Mouse (Mus musculus): ENCODE results near the gene Btk.
A peak's percentile ranks its signal among the peaks of the same experiment; 100 is the strongest.
"Not testable (repeated sequence)": the region's sequence is repeated elsewhere in the genome, so short reads cannot be mapped to it uniquely, and the experiment has no call there.

Btk gene

GRCm38 (mm10) chrX:134580528-134581305 lies 2.7 kb downstream of the Btk start:
- no peak for DNase-seq

- DNase-seq: no peak
Measured at GRCm38 (mm10) chrX:134577896-134578295, 5.5 kb downstream of the Btk start.

- DNase-seq: no peak
Measured at GRCm38 (mm10) chrX:134566536-134567222, 16.7 kb downstream of the Btk start.

- DNase-seq: no peak
Measured at GRCm38 (mm10) chrX:134564326-134564725, 19.0 kb downstream of the Btk start.

GRCm38 (mm10) chrX:134554425-134554824 lies 28.9 kb downstream of the Btk start:
- DNase-seq: no peak

GRCm38 (mm10) chrX:134553326-134553725 lies 30.0 kb downstream of the Btk start:
- no peak for DNase-seq

GRCm38 (mm10) chrX:134550903-134551302 lies 32.5 kb downstream of the Btk start:
- DNase-seq: peak; percentile 51

- no peak for DNase-seq
Measured at GRCm38 (mm10) chrX:134547330-134547729, 36.0 kb downstream of the Btk start.

- no peak for DNase-seq
Measured at GRCm38 (mm10) chrX:134541955-134542308, 41.4 kb downstream of the Btk start.

GRCm38 (mm10) chrX:134541145-134541954 lies 42.0 kb downstream of the Btk start, which contains the start of gene Timm8a1:
TSS of gene Timm8a1 (minus strand) at chrX:134541865.
- peak; percentile 60 for DNase-seq

- no peak for DNase-seq
Measured at GRCm38 (mm10) chrX:134540414-134541135, 42.8 kb downstream of the Btk start.

- not testable (repeated sequence) for DNase-seq
Measured at GRCm38 (mm10) chrX:134539795-134540194, 43.6 kb downstream of the Btk start.

- no peak for DNase-seq
Measured at GRCm38 (mm10) chrX:134533346-134533745, 50.0 kb downstream of the Btk start.

GRCm38 (mm10) chrX:134525260-134525659 lies 58.1 kb downstream of the Btk start:
- no peak for DNase-seq

GRCm38 (mm10) chrX:134523772-134524171 lies 59.6 kb downstream of the Btk start:
- no peak for DNase-seq

- DNase-seq: no peak
Measured at GRCm38 (mm10) chrX:134509473-134509872, 73.9 kb downstream of the Btk start.

- DNase-seq: no peak
Measured at GRCm38 (mm10) chrX:134507977-134508376, 75.4 kb downstream of the Btk start.

GRCm38 (mm10) chrX:134500651-134501050 lies 82.7 kb downstream of the Btk start:
- DNase-seq: no peak

Data from lung, postnatal 10 days (tissue).